Mouse (Mus musculus): ENCODE data around the gene Pik3ca. TPM values are rescaled to one million over a fixed set of nuclear protein-coding genes. Genes with fewer than 3 reads are reported as not detected.

The Pik3ca gene
- polyA plus RNA-seq, 1 experiment, result 1.2 TPM

DNA sequence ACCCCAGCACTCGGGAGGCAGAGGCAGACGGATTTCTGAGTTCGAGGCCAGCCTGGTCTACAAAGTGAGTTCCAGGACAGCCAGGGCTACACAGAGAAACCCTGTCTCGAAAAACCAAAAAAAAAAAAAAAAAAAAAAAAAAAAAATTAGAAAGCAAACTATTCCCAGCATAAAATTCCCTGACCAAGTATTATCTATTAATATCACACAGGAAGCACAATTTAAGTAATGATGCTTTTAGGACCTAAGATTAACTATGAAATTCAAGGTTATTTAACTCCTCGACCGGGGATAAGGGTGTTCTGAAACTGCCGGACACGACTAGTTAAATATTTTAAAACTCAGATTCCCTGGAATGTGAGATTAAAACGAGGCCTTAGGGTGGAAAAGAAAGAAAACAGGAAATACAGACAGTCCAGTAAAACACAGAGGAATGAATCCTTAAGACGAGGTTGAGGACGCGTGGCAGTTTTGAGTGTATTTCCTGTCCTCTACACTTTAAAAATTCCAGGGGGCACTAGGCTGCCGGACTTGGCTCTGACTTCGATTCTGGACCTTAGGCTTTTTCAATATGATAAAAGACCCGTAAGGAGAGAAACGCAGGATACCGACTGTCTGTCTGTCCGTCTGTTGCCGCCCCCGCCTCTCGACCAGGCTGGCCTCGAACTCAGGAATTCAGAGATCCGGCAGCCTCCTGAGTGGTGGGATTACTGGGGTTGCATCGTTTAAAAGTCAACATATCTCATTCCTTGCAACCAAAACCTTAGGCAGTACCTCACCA, 1.5 kb upstream of the Pik3ca start:
- TF ChIP-seq GATA1 (IDR thresholded peaks at IDR 0.05; ENCODE audit: low read length), result no peak

GRCm38 (mm10) chr3:32396794-32397460, 544 bp upstream of the Pik3ca start:
- TF ChIP-seq GATA1 (IDR thresholded peaks at IDR 0.05; ENCODE audit: low read length), result no peak

DNA sequence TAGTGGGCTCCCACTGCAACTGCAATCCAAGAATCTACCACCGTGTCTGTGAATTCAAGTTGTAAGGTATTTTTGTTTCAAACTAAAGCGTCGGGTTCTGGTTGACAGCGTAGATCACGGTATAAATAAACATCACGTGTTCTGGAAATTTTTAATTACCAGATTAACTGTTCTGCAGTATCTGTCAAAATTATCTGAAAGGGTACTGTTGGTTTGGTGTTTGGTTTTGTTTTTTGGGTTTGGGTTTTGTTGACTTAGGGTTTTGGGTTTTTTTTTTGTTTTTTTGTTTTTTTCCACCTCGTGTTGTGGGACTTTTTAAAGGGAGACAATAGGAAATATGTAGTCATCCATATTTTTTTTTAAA, 686 bp downstream of the Pik3ca start:
- no peak for TF ChIP-seq GATA1 (IDR thresholded peaks at IDR 0.05; ENCODE audit: low read length)

- TF ChIP-seq GATA1 (IDR thresholded peaks at IDR 0.05; ENCODE audit: low read length), result no peak
Measured at GRCm38 (mm10) chr3:32398623-32399022, 1.2 kb downstream of the Pik3ca start.

DNA sequence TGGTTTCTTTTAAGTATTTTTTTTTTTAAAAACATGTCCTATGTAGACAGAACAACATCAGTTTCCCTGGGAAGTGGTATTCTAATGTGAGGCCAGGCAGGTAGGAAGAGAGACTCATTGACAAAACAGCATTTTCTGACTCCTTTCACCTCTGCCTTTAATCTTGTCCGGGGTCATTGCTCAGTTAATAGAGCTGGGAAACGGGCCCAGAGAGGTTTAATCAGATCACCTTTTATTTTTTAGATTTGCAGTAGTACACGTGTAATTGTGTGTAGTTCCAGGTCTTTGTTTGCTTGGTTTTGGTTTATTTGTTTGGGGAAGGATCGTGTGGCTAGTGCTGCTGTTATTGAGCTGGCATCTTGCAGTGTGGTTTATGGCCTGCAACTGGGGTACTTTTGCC, 1.9 kb downstream of the Pik3ca start:
- TF ChIP-seq GATA1 (IDR thresholded peaks at IDR 0.05; ENCODE audit: low read length), result no peak

GRCm38 (mm10) chr3:32399931-32400330, 2.5 kb downstream of the Pik3ca start:
- TF ChIP-seq GATA1 (IDR thresholded peaks at IDR 0.05; ENCODE audit: low read length), result no peak

DNA sequence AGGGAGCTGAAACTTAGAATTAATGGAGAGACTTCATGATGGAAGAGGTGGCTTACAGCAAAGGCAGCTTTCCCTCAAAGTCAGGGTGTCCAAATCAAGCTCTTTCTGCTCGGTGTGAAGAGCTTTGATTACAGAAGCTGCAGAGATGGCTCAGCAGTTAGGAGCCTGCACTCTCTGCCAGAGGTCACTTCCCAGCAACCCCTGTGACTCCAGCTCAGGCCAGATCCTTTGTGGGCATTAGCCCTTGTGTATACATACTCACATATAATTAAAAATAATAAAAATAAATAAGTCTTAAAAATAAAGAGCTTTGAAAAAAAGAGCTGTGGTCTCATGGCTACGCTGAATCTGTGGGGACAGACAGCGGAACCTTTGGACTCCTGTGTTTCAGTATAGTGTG, 4.1 kb downstream of the Pik3ca start:
- no peak for TF ChIP-seq GATA1 (IDR thresholded peaks at IDR 0.05; ENCODE audit: low read length)

DNA sequence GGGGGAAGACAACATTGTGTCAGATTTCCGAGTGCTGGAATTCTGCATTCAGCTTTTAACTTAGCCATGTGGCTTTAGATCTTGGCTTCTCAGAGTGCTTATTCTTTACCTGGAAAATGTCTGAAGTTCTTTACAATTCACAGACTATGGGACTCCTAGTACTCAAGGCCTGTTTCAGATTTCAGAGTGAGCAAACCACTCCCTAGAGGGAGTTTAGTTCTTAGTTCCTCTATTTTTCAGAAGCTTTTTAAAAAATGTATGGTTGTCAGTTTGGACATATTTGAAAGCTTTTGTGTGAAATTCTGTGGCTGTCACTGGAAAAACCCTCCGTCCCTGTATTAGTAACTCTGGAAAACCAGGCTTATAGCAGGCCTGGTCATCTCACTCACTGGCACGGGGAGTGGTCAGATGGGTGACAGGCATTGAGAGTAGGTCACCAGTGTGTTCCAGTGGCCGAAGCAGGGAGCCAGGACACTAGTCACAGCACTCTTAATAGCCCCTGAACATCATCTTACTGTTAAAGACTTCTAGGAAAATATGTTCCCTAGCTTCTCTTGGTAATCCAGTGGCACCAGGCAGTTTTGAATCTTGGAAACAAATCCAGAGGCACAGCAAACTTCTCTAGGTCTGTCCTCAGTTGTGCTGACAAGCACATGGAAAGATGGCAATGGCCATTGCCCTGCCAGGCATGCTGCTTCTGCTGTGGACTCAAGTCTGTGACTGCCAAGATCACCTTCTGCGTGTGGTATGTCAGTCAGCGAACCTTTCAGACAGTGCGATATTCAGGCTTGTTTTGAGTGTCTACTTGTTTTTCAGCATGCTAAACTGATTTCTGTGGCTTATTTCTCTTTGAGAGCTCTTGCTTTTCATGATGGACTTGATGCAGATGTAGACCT, 5.8 kb downstream of the Pik3ca start:
- no peak for TF ChIP-seq GATA1 (IDR thresholded peaks at IDR 0.05; ENCODE audit: low read length)

- TF ChIP-seq GATA1 (IDR thresholded peaks at IDR 0.05; ENCODE audit: low read length), result no peak
Measured at GRCm38 (mm10) chr3:32405699-32406098, 8.2 kb downstream of the Pik3ca start.

DNA sequence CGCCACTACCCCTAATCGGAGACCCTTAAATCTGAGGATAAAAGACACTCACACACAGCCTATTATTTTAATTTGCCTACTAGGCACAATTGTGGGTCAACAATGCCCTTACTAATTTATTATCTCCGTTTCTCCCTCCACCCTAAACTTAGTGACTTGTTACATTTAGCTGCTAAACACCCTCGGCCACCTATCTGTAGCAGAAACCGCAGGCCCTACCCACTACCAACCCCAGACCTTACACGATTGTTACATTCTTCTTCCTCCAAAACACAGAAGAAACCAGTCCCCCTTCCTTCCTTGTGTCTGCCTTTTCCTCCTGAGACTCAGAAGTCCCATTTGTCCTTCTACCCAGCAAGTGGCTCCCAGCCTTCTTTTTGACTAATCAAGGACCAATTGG, 9.3 kb downstream of the Pik3ca start:
- TF ChIP-seq GATA1 (IDR thresholded peaks at IDR 0.05; ENCODE audit: low read length), result no peak

DNA sequence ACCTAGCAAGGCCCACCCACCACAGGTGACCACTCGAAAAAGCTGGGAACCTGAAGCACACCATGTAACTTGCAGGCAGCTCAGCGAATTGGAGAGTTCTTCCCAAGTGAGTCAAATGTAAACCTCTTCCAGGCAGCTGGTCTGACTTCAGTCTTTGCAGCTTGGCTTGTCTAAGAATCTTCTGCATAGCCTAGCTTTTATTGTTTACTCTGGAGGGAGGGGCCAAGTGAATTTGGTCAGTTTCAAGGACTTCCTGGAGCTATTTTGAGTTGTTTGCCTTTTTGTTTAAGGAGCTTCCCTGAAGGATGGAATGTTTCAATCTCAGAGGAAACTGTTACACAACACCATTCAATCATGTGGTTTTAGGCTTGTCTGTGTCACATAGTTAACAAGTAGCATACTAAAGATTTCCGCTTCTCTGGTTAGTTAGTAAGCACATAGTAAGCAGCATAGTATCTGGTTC, 11.4 kb downstream of the Pik3ca start:
- no peak for TF ChIP-seq GATA1 (IDR thresholded peaks at IDR 0.05; ENCODE audit: low read length)

DNA sequence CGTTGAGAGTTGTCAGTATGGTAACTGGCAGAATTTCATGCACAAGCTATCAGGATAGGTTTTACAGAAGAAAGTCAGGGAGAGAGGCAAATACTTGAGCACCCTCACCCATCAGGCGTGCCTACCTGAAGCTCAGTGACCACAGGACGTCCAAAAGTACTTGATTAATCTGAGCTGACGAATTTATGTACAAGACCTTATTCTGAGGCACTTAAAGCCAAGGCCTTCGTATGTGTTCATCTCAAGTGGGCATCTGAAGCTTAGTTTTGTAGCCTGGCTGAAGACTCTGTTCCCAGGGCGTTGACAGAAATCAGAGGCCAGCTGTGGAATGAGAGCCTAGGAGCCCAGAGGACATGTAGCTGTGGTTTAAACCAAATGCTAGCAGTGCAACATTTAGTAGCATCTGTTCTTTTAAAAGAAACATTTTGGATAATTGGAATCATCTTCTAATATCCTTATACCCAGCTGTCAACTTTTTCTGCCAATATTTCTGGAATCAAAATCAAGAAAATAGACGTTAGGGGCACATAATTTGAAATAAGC, 15.1 kb downstream of the Pik3ca start:
- TF ChIP-seq GATA1 (IDR thresholded peaks at IDR 0.05; ENCODE audit: low read length), result no peak

DNA sequence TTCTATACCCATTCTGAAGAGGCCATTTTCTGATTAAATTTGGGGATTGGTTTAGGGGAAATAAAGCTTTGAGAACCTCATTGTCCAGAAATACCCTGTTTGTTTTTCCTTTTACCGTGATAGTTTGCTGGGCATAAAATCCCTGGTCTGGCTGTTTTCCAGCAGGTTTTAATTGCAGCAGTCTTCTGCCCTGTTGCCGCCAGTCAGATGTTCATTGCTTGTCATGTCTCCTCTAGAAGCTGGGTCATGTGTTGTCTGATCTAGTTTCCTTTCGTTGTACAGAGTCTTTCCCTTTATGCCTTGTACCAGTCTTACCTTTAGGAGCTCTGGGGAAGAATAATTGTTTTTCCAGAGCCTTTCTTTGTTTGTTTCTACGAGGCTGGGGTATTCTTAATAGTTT, 16.9 kb downstream of the Pik3ca start:
- TF ChIP-seq GATA1 (IDR thresholded peaks at IDR 0.05; ENCODE audit: low read length), result no peak

- TF ChIP-seq GATA1 (IDR thresholded peaks at IDR 0.05; ENCODE audit: low read length), result no peak
Measured at GRCm38 (mm10) chr3:32415370-32416309, 18.2 kb downstream of the Pik3ca start.

Data from G1E-ER4 (cell line).